14 mouse cellular contexts compared by ENCODE assay signal in the genomic region with DNA sequence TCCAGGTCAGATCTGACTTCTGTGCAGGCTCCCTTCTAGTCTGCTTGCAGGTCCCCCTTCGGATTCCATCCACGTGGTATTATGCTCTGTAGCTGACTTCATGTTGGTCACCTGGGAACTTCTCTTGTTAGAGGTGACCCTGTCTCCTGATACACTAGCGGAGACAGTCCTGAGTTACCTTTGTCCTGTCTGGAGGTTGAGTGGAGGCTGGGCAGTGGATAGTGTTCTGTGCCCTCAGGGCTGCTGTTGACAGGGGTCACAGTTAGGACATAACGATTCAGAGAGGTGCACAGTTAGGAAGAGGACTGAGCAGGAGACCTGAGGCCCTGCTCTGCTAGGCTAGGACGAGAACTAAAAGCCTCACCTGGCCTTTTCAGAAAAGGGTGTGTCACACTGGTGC. TPM values are rescaled to one million over a fixed set of nuclear protein-coding genes. Genes with fewer than 3 reads are reported as not detected.
DNase-seq lines count a peak whose midpoint lies in the region; ATAC-seq and TF ChIP-seq lines count a peak whose summit lies in the region.
"Had no signal": no experiment of that assay in that cellular context is flagged by ENCODE, and none has a peak within 500 bp of the region (broad histone marks: within the 10 kb centered on the region; RNA-seq: fewer than 3 reads in every experiment).

No protein-coding gene starts in this region.

- no peak overlapping the region for H3K4me3 ChIP-seq in kidney, embryonic 14.5 days (ENCODE audit: low read length)
- H3K4me3 ChIP-seq in ES-E14 (ENCODE audit: insufficient read depth in 1 of 2, low read depth in 1 of 2, low read length in 2 of 2, poor library complexity in 1 of 2, severe bottlenecking in 1 of 2) = peak overlapping the region; percentile 11 to 28; a peak in 2 of 4 replicates
- H3K4me3 ChIP-seq in intestine, embryonic 15.5 days (replicated peaks) = no peak overlapping the region
- H3K4me3 ChIP-seq in liver, postnatal 0 days (ENCODE audit: low read depth, low read length) = no peak overlapping the region
- H3K4me3 ChIP-seq: forebrain, embryonic 15.5 days; gastrocnemius, adult 2 months; hindbrain, embryonic 10.5 days; neural tube, embryonic 15.5 days had no signal

- peaks cover 50% of the 10 kb centered on the region for H3K4me1 ChIP-seq in kidney, embryonic 14.5 days (ENCODE audit: control insufficient read depth, insufficient read depth, low read length)
- H3K4me1 ChIP-seq in ES-E14 (ENCODE audit: control insufficient read depth in 2 of 2, insufficient read depth in 2 of 2, low read length in 2 of 2, poor library complexity in 1 of 2) = peaks cover 20 to 54% of the 10 kb centered on the region in 2 experiments
- peaks cover 57% of the 10 kb centered on the region for H3K4me1 ChIP-seq in intestine, embryonic 15.5 days (replicated peaks)
- H3K4me1 ChIP-seq in liver, postnatal 0 days (ENCODE audit: insufficient read depth) = peaks cover 64% of the 10 kb centered on the region

- no peaks in the 10 kb centered on the region for H3K9me3 ChIP-seq in kidney, embryonic 14.5 days (ENCODE audit: control insufficient read depth, low read length)
- no peaks in the 10 kb centered on the region for H3K9me3 ChIP-seq in ES-E14 (ENCODE audit: control insufficient read depth, insufficient read depth, low read depth, low read length)
- no peaks in the 10 kb centered on the region for H3K9me3 ChIP-seq in intestine, embryonic 15.5 days
- H3K9me3 ChIP-seq in liver, postnatal 0 days (ENCODE audit: low read length) = no peaks in the 10 kb centered on the region
- H3K9me3 ChIP-seq: forebrain, embryonic 15.5 days; hindbrain, embryonic 10.5 days; neural tube, embryonic 15.5 days had no signal

- no peak overlapping the region for H3K4me2 ChIP-seq in kidney, embryonic 14.5 days (replicated peaks; ENCODE audit: low read depth, low read length)
- peak overlapping the region; percentile 23 for H3K4me2 ChIP-seq in intestine, embryonic 15.5 days (replicated peaks)
- peak overlapping the region; percentile 40 for H3K4me2 ChIP-seq in liver, postnatal 0 days (ENCODE audit: low read depth, low read length)
- H3K4me2 ChIP-seq: forebrain, embryonic 15.5 days; neural tube, embryonic 15.5 days had no signal

- no peak overlapping the region for H3K9ac ChIP-seq in kidney, embryonic 14.5 days (ENCODE audit: low read depth, low read length)
- no peak overlapping the region for H3K9ac ChIP-seq in ES-E14 (ENCODE audit: insufficient read depth, low read depth, low read length, poor library complexity, severe bottlenecking)
- no peak overlapping the region for H3K9ac ChIP-seq in intestine, embryonic 15.5 days
- peak overlapping the region; percentile 35; the same call in 1 of the 2 replicates for H3K9ac ChIP-seq in liver, postnatal 0 days (replicated peaks)
- H3K9ac ChIP-seq: forebrain, embryonic 15.5 days; neural tube, embryonic 15.5 days had no signal

- no peak overlapping the region for H3K27ac ChIP-seq in kidney, embryonic 14.5 days (ENCODE audit: low read depth, low read length)
- peak overlapping the region; percentile 34; the same call in 1 of the 2 replicates for H3K27ac ChIP-seq in ES-E14 (ENCODE audit: insufficient read depth, low read depth, low read length, poor library complexity, severe bottlenecking)
- H3K27ac ChIP-seq in intestine, embryonic 15.5 days = peak overlapping the region; percentile 72
- peak overlapping the region; percentile 24 for H3K27ac ChIP-seq in liver, postnatal 0 days (ENCODE audit: low read depth)
- H3K27ac ChIP-seq: forebrain, embryonic 15.5 days; gastrocnemius, adult 2 months; hindbrain, embryonic 10.5 days; neural tube, embryonic 15.5 days had no signal

- no peak for TF ChIP-seq EP300 in liver, postnatal 0 days (IDR thresholded peaks at IDR 0.05; ENCODE audit: low read depth)

- DNase-seq in kidney, adult 11 months = peak; percentile 69
- DNase-seq in ES-E14 (ENCODE audit: low read depth, low spot score) = no peak
- no peak for DNase-seq in liver, postnatal 0 days
- DNase-seq in thymus, postnatal 25 days = no peak
- DNase-seq in urinary bladder, postnatal 4 days (ENCODE audit: low spot score in 2 of 2) = no peak
- DNase-seq: cerebellum, adult 18-20 months; gastrocnemius, adult 2 months had no signal

- 62% methylated on average over 5 of the region's 5 CpGs for WGBS in kidney, embryonic 14.5 days
- WGBS in intestine, embryonic 15.5 days = 64% methylated on average over 5 of the region's 5 CpGs
- WGBS in liver, postnatal 0 days (ENCODE audit: insufficient replicate concordance) = 59% methylated on average over 5 of the region's 5 CpGs

- no peak for TF ChIP-seq CTCF in liver, postnatal 0 days (IDR thresholded peaks at IDR 0.05; ENCODE audit: low read depth)

- H3K36me3 ChIP-seq in kidney, embryonic 14.5 days (ENCODE audit: control insufficient read depth, insufficient read depth, low read length) = peaks cover 8% of the 10 kb centered on the region; the same call in 1 of the 2 replicates
- H3K36me3 ChIP-seq in ES-E14 (ENCODE audit: control insufficient read depth, insufficient read depth, low read length, poor library complexity, severe bottlenecking) = peaks cover 15% of the 10 kb centered on the region; the same call in 1 of the 2 replicates
- H3K36me3 ChIP-seq in intestine, embryonic 15.5 days = no peaks in the 10 kb centered on the region
- no peaks in the 10 kb centered on the region for H3K36me3 ChIP-seq in liver, postnatal 0 days (replicated peaks; ENCODE audit: insufficient read depth, low read length)
- H3K36me3 ChIP-seq: forebrain, embryonic 15.5 days; neural tube, embryonic 15.5 days had no signal

- ATAC-seq in kidney, embryonic 14.5 days (ENCODE audit: low FRiP score, low TSS enrichment) = no peak
- ATAC-seq in intestine, embryonic 15.5 days = no peak
- ATAC-seq in liver, postnatal 0 days = 0 out of 2 replicates have a peak, but pooled peaks have one; percentile 11
- ATAC-seq: forebrain, embryonic 15.5 days; inflammation-experienced regulatory T-cells, adult 6 months; Patski had no signal

- in situ Hi-C loops in ES-E14 (cut with MboI; ENCODE audit: low sequenced_read_pairs in 2 of 2, unreplicated experiment in 2 of 2) = no loop called here

- no peaks in the 10 kb centered on the region for H3K27me3 ChIP-seq in kidney, embryonic 14.5 days (ENCODE audit: control insufficient read depth, insufficient read depth, low read length)
- no peaks in the 10 kb centered on the region for H3K27me3 ChIP-seq in intestine, embryonic 15.5 days (replicated peaks)
- H3K27me3 ChIP-seq in liver, postnatal 0 days (ENCODE audit: insufficient read depth, low read length) = no peaks in the 10 kb centered on the region
- H3K27me3 ChIP-seq: forebrain, embryonic 15.5 days; neural tube, embryonic 15.5 days; Patski had no signal

TF ChIP-seq in ES-E14, 5 proteins besides CTCF, POLR2A, EP300 and RAD21:
- TF ChIP-seq HCFC1 (IDR thresholded peaks at IDR 0.05; ENCODE audit: borderline replicate concordance, insufficient read depth, low read length) (no peak), MAFK (IDR thresholded peaks at IDR 0.05; ENCODE audit: insufficient read depth, low read depth, low read length) (no peak), ZC3H11A (IDR thresholded peaks at IDR 0.05; ENCODE audit: borderline replicate concordance, low read depth, low read length) (no peak), ZNF384 (IDR thresholded peaks at IDR 0.05; ENCODE audit: low read depth, low read length) (no peak), CHD2 (IDR thresholded peaks at IDR 0.05; ENCODE audit: low read depth, low read length) (no peak)

RNA-seq across cellular contexts. Expression of a gene that starts 34.9 kb away (rescaled TPM):
- 12.9 and 28.7 TPM in 2 replicates for polyA plus RNA-seq in kidney, embryonic 14.5 days (2014; fragmentation: Nextera tagmentation; extraction: Ambion mirVana)
- total RNA-seq in ES-E14 (2012; rRNA removed) = 87.1 and 126 TPM in 2 replicates
- polyA plus RNA-seq in intestine, embryonic 15.5 days (2015; fragmentation: Nextera tagmentation; extraction: Ambion mirVana) = 25.3 and 27.4 TPM in 2 replicates
- 6.5 and 7.0 TPM in 2 replicates for polyA plus RNA-seq in liver, postnatal 0 days (2015; fragmentation: Nextera tagmentation; extraction: Ambion mirVana)

Comparison
In these comparisons a context has a peak if more than half of its experiments do, and no peak if none do; other contexts are left out.
1. H3K4me3 ChIP-seq: peak in ES-E14 (2 of 2); none in kidney, embryonic 14.5 days (single experiment), intestine, embryonic 15.5 days (single experiment) and liver, postnatal 0 days (single experiment).